In the genomic region with DNA sequence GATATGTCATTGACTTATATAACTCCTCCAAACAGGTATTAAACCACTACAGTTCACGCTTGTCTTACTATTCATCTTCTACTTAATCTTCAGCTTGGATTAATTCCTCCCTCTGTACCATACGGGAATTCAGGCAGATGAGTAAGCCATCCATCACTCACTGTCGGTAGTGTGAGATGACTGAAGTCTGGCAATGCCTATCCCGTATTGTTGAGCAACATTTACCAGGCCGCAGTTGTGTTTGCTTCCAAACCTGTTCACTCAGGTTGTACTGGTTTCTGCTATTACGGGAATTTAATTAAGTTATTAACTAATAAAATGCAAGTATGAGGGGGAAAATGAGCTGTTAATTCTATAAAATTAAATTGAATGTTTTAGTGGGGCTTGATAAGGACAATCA, we compare ENCODE assay signal across 20 mouse cellular contexts.
"Had no signal": no experiment of that assay in that cellular context is flagged by ENCODE, and none has a peak within 500 bp of the region (broad histone marks: within the 10 kb centered on the region; RNA-seq: fewer than 3 reads in every experiment).

No protein-coding gene starts in this region.

- H3K27me3 ChIP-seq: limb, embryonic 13.5 days; lung, embryonic 15.5 days; midbrain, embryonic 12.5 days; midbrain, embryonic 15.5 days; neural tube, embryonic 12.5 days; neural tube, embryonic 15.5 days had no signal

- H3K4me1 ChIP-seq: limb, embryonic 10.5 days; midbrain, embryonic 12.5 days; midbrain, embryonic 15.5 days; neural tube, embryonic 12.5 days; neural tube, embryonic 15.5 days had no signal

- DNase-seq: kidney, postnatal 14 days; layer of hippocampus, adult 9-11 months; liver; lung, postnatal 4 days; right cerebral cortex, adult 18-20 months; right cerebral cortex, postnatal 14 days; right cerebral cortex, postnatal 4 days; thymus, adult 2 months; thymus, postnatal 14 days; thymus, postnatal 4 days had no signal

- H3K36me3 ChIP-seq: limb, embryonic 10.5 days; limb, embryonic 13.5 days; lung, embryonic 15.5 days; midbrain, embryonic 12.5 days; midbrain, embryonic 15.5 days; neural tube, embryonic 12.5 days; neural tube, embryonic 15.5 days had no signal

- H3K9ac ChIP-seq: limb, embryonic 13.5 days; liver, embryonic 14.5 days; lung, embryonic 15.5 days; midbrain, embryonic 12.5 days; midbrain, embryonic 15.5 days; neural tube, embryonic 12.5 days; neural tube, embryonic 15.5 days had no signal

- ATAC-seq: intestine, postnatal 0 days; midbrain, embryonic 15.5 days had no signal

- H3K9me3 ChIP-seq: limb, embryonic 10.5 days; limb, embryonic 13.5 days; lung, embryonic 15.5 days; midbrain, embryonic 12.5 days; midbrain, embryonic 15.5 days; neural tube, embryonic 12.5 days; neural tube, embryonic 15.5 days had no signal

- H3K27ac ChIP-seq: limb, embryonic 10.5 days; liver, embryonic 14.5 days; midbrain, embryonic 12.5 days; midbrain, embryonic 15.5 days; neural tube, embryonic 12.5 days; neural tube, embryonic 15.5 days had no signal

- H3K4me2 ChIP-seq: limb, embryonic 13.5 days; lung, embryonic 15.5 days; midbrain, embryonic 12.5 days; midbrain, embryonic 15.5 days; neural tube, embryonic 12.5 days; neural tube, embryonic 15.5 days had no signal

- H3K4me3 ChIP-seq: layer of hippocampus, adult 2 months; limb, embryonic 10.5 days; limb, embryonic 13.5 days; lung, embryonic 15.5 days; midbrain, embryonic 12.5 days; midbrain, embryonic 15.5 days; neural tube, embryonic 12.5 days; neural tube, embryonic 15.5 days had no signal
